Mouse (Mus musculus): Measurements from ENCODE around the gene Prkcq. TPM values are rescaled to one million over a fixed set of nuclear protein-coding genes. Genes with fewer than 3 reads are reported as not detected.
"Not testable (repeated sequence)": the region's sequence is repeated elsewhere in the genome, so short reads cannot be mapped to it uniquely, and the experiment has no call there.

Gene Prkcq
- total RNA-seq, 4 experiments from 2014 or later: 84.4 to 90.5 (median 86.1) TPM

- no peak for DNase-seq (ENCODE audit: low spot score in 2 of 2)
Observed at GRCm38 (mm10) chr2:11290931-11291330, 119.0 kb downstream of the Prkcq start.

- no peak for DNase-seq (ENCODE audit: low spot score in 2 of 2)
Observed at GRCm38 (mm10) chr2:11291570-11292405, 119.9 kb downstream of the Prkcq start.

- DNase-seq (ENCODE audit: low spot score in 2 of 2): no peak
Observed at GRCm38 (mm10) chr2:11293144-11293543, 121.2 kb downstream of the Prkcq start.

GRCm38 (mm10) chr2:11294643-11295191 is 122.8 kb downstream of the Prkcq start:
- DNase-seq (ENCODE audit: low spot score in 2 of 2): no peak

- DNase-seq (ENCODE audit: low spot score in 2 of 2): no peak
Observed at GRCm38 (mm10) chr2:11298811-11299210, 126.9 kb downstream of the Prkcq start.

GRCm38 (mm10) chr2:11299366-11299765 is 127.5 kb downstream of the Prkcq start:
- no peak for DNase-seq (ENCODE audit: low spot score in 2 of 2)

GRCm38 (mm10) chr2:11300362-11300761 is 128.5 kb downstream of the Prkcq start:
- no peak for DNase-seq (ENCODE audit: low spot score in 2 of 2)

- no peak for DNase-seq (ENCODE audit: low spot score in 2 of 2)
Observed at GRCm38 (mm10) chr2:11320241-11320640, 148.3 kb downstream of the Prkcq start.

- no peak for DNase-seq (ENCODE audit: low spot score in 2 of 2)
Observed at GRCm38 (mm10) chr2:11322396-11322795, 150.5 kb downstream of the Prkcq start.

- no peak for DNase-seq (ENCODE audit: low spot score in 2 of 2)
Observed at GRCm38 (mm10) chr2:11327280-11327679, 155.4 kb downstream of the Prkcq start.

- no peak for DNase-seq (ENCODE audit: low spot score in 2 of 2)
Observed at GRCm38 (mm10) chr2:11329407-11330224, 157.7 kb downstream of the Prkcq start.

GRCm38 (mm10) chr2:11331528-11332446 is 159.9 kb downstream of the Prkcq start:
- peak; percentile 8 to 22 for DNase-seq (ENCODE audit: low spot score in 2 of 2)

GRCm38 (mm10) chr2:11332469-11332868 is 160.6 kb downstream of the Prkcq start:
- DNase-seq (ENCODE audit: low spot score in 2 of 2): no peak

- no peak for DNase-seq (ENCODE audit: low spot score in 2 of 2)
Observed at GRCm38 (mm10) chr2:11333301-11334017, 161.6 kb downstream of the Prkcq start.

GRCm38 (mm10) chr2:11336320-11336719 is 164.4 kb downstream of the Prkcq start:
- no peak for DNase-seq (ENCODE audit: low spot score in 2 of 2)

GRCm38 (mm10) chr2:11338931-11339839 is 167.3 kb downstream of the Prkcq start:
- no peak for DNase-seq (ENCODE audit: low spot score in 2 of 2)

GRCm38 (mm10) chr2:11344691-11345090 is 172.8 kb downstream of the Prkcq start:
- no peak for DNase-seq (ENCODE audit: low spot score in 2 of 2)

- not testable (repeated sequence) for DNase-seq (ENCODE audit: low spot score in 2 of 2)
Observed at GRCm38 (mm10) chr2:11346419-11346818, 174.5 kb downstream of the Prkcq start.

GRCm38 (mm10) chr2:11347791-11348190 is 175.9 kb downstream of the Prkcq start:
- no peak for DNase-seq (ENCODE audit: low spot score in 2 of 2)

Data from gastrocnemius, adult 8-10 months (tissue).